Mouse (Mus musculus) MEL (cell line): ENCODE measurements around the gene Slc33a1. TPM values are rescaled to one million over a fixed set of nuclear protein-coding genes. Genes with fewer than 3 reads are reported as not detected.

ENCODE experiments used
- DNase-seq: peaks from one replicate; pipeline ENCODE4 v3.0.0; 2011; ENCODE audit warnings: low read depth, low spot score
- H3K27ac ChIP-seq: 2 replicates; pipeline ENCODE4 v1.5.1; 2012; ENCODE audit warnings: low read depth, mild to moderate bottlenecking, control low read depth, low read length, moderate library complexity; ENCODE audit not compliant: control insufficient read depth
- H3K27me3 ChIP-seq, 2 experiments: fragments of 150-350 bp in 1 of 2; sonication (generic) in 1 of 2; 2 replicates each; pipeline ENCODE4 v1.6.1; 2012; ENCODE audit warnings: low read length in 2 of 2, mild to moderate bottlenecking in 2 of 2, improper control_type of control experiment in 1 of 2, moderate library complexity in 1 of 2; ENCODE audit not compliant: insufficient read depth in 2 of 2, control insufficient read depth in 1 of 2
- H3K36me3 ChIP-seq, 2 experiments: 2 replicates each; pipeline ENCODE4 v1.6.1; 2012 to 2014; ENCODE audit warnings: low read length in 2 of 2, improper control_type of control experiment in 1 of 2, inconsistent platforms in 1 of 2, mild to moderate bottlenecking in 1 of 2; ENCODE audit not compliant: insufficient read depth in 2 of 2, control insufficient read depth in 1 of 2
- H3K4me1 ChIP-seq, 2 experiments: fragments of 150-350 bp in 1 of 2; sonication (generic) in 1 of 2; 2 replicates each; pipeline ENCODE4 v1.6.1; 2012; ENCODE audit warnings: low read length in 2 of 2, improper control_type of control experiment in 1 of 2, mild to moderate bottlenecking in 1 of 2; ENCODE audit not compliant: insufficient read depth in 2 of 2, control insufficient read depth in 1 of 2
- H3K4me3 ChIP-seq, 2 experiments: fragments of 150-350 bp in 1 of 2; sonication (generic) in 1 of 2; 2 replicates each; pipeline ENCODE4 v1.5.1; 2012; ENCODE audit warnings: low read depth in 2 of 2, low read length in 2 of 2, mild to moderate bottlenecking in 2 of 2, moderate library complexity in 2 of 2, control low read depth in 1 of 2, improper control_type of control experiment in 1 of 2; ENCODE audit not compliant: control insufficient read depth in 1 of 2, insufficient read depth in 1 of 2
- H3K79me2 ChIP-seq: 2 replicates; pipeline ENCODE4 v1.6.1; 2012; ENCODE audit warnings: mild to moderate bottlenecking, low read length, moderate library complexity; ENCODE audit not compliant: control insufficient read depth, poor library complexity, insufficient read depth
- H3K9ac ChIP-seq: 2 replicates; pipeline ENCODE4 v1.6.1; 2012; ENCODE audit warnings: low read depth, mild to moderate bottlenecking, control low read depth, low read length, moderate library complexity; ENCODE audit not compliant: control insufficient read depth, poor library complexity, severe bottlenecking
- H3K9me3 ChIP-seq: fragments of 150-350 bp; sonication (generic); replicated peaks from 2 replicates; pipeline ENCODE4 v1.6.1; 2012; ENCODE audit warnings: mild to moderate bottlenecking, low read length, improper control_type of control experiment, moderate library complexity; ENCODE audit not compliant: insufficient read depth
- CTCF ChIP-seq, 3 experiments: IDR thresholded peaks in 2 of 3; conservative IDR thresholded peaks in 1 of 3; 2 replicates each; pipeline ENCODE4 v1.5.1; 2011 to 2012; ENCODE audit warnings: low read length in 3 of 3, low read depth in 2 of 3, mild to moderate bottlenecking in 2 of 3, improper control_type of control experiment in 1 of 3, inconsistent platforms in 1 of 3, mixed read lengths in 1 of 3, moderate library complexity in 1 of 3; ENCODE audit not compliant: control insufficient read depth in 1 of 3, insufficient read depth in 1 of 3, poor library complexity in 1 of 3, severe bottlenecking in 1 of 3
- E2F4 ChIP-seq: IDR thresholded peaks from 2 replicates; pipeline ENCODE4 v1.6.1; 2011; ENCODE audit warnings: low read depth, low read length, improper control_type of control experiment, borderline replicate concordance
- ELF1 ChIP-seq: IDR thresholded peaks from 2 replicates; pipeline ENCODE4 v1.6.1; 2014; ENCODE audit warnings: low read depth, mild to moderate bottlenecking, inconsistent platforms, low read length, improper control_type of control experiment, moderate library complexity
- ETS1 ChIP-seq: IDR thresholded peaks from 2 replicates; pipeline ENCODE4 v1.6.1; 2012; ENCODE audit warnings: low read depth, mild to moderate bottlenecking, inconsistent platforms, low read length, improper control_type of control experiment, moderate library complexity
- GABPA ChIP-seq: IDR thresholded peaks from 2 replicates; pipeline ENCODE4 v1.6.1; 2012; ENCODE audit warnings: low read depth, mild to moderate bottlenecking, inconsistent platforms, low read length, improper control_type of control experiment, moderate library complexity
- GATA1 ChIP-seq: IDR thresholded peaks from 2 replicates; pipeline ENCODE4 v1.6.1; 2011; ENCODE audit warnings: low read depth, low read length, improper control_type of control experiment
- HCFC1 ChIP-seq: IDR thresholded peaks from 2 replicates; pipeline ENCODE4 v1.6.1; 2012; ENCODE audit warnings: low read depth, mild to moderate bottlenecking, inconsistent platforms, low read length, improper control_type of control experiment, moderate library complexity
- MXI1 ChIP-seq: IDR thresholded peaks from 2 replicates; pipeline ENCODE4 v1.6.1; 2011; ENCODE audit warnings: mild to moderate bottlenecking, low read depth, low read length, improper control_type of control experiment
- MYB ChIP-seq: IDR thresholded peaks from 2 replicates; pipeline ENCODE4 v1.6.1; 2011; ENCODE audit warnings: mild to moderate bottlenecking, low read depth, low read length, improper control_type of control experiment
- MYC ChIP-seq: IDR thresholded peaks from 2 replicates; pipeline ENCODE4 v1.6.1; 2011; ENCODE audit warnings: low read depth, mild to moderate bottlenecking, low read length, improper control_type of control experiment, moderate library complexity
- NELFE ChIP-seq: IDR thresholded peaks from 2 replicates; pipeline ENCODE4 v1.6.1; 2011; ENCODE audit warnings: low read depth, low read length, improper control_type of control experiment
- NRF1 ChIP-seq: IDR thresholded peaks from 2 replicates; pipeline ENCODE4 v1.6.1; 2014; ENCODE audit warnings: low read depth, mild to moderate bottlenecking, inconsistent platforms, low read length, improper control_type of control experiment, moderate library complexity; ENCODE audit not compliant: poor library complexity, insufficient read depth, severe bottlenecking
- POLR2A ChIP-seq, 2 experiments: IDR thresholded peaks; 2 replicates each; pipeline ENCODE4 v1.6.1; 2011 to 2012; ENCODE audit warnings: low read length in 2 of 2, mild to moderate bottlenecking in 2 of 2, control low read depth in 1 of 2, improper control_type of control experiment in 1 of 2, low read depth in 1 of 2, moderate library complexity in 1 of 2; ENCODE audit not compliant: control insufficient read depth in 1 of 2, insufficient read depth in 1 of 2, poor library complexity in 1 of 2
- POLR2AphosphoS2 ChIP-seq: IDR thresholded peaks from 2 replicates; pipeline ENCODE4 v1.6.1; 2011; ENCODE audit warnings: low read length, improper control_type of control experiment
- POLR2AphosphoS5 ChIP-seq: IDR thresholded peaks from 2 replicates; pipeline ENCODE4 v1.6.1; 2012; ENCODE audit warnings: low read depth, borderline replicate concordance, mild to moderate bottlenecking, inconsistent platforms, low read length, moderate library complexity, mixed read lengths
- TBP ChIP-seq: IDR thresholded peaks from 2 replicates; pipeline ENCODE4 v1.8.0; 2011; ENCODE audit warnings: low read depth, low read length, improper control_type of control experiment
- TCF12 ChIP-seq: IDR thresholded peaks from 2 replicates; pipeline ENCODE4 v1.6.1; 2014; ENCODE audit warnings: low read depth, mild to moderate bottlenecking, inconsistent platforms, low read length, improper control_type of control experiment, moderate library complexity
- ZC3H11A ChIP-seq: IDR thresholded peaks from 2 replicates; pipeline ENCODE4 v1.6.1; 2012; ENCODE audit warnings: low read depth, mild to moderate bottlenecking, inconsistent platforms, low read length, improper control_type of control experiment
- ZKSCAN1 ChIP-seq: IDR thresholded peaks from 2 replicates; pipeline ENCODE4 v1.6.1; 2012; ENCODE audit warnings: low read depth, mild to moderate bottlenecking, inconsistent platforms, low read length, improper control_type of control experiment, moderate library complexity
- ZMIZ1 ChIP-seq: IDR thresholded peaks from 2 replicates; pipeline ENCODE4 v1.6.1; 2012; ENCODE audit warnings: low read depth, mild to moderate bottlenecking, inconsistent platforms, low read length, improper control_type of control experiment, moderate library complexity
- ZNF384 ChIP-seq: IDR thresholded peaks from 2 replicates; pipeline ENCODE4 v1.6.1; 2012; ENCODE audit warnings: low read depth, mild to moderate bottlenecking, inconsistent platforms, low read length, improper control_type of control experiment
- polyA plus RNA-seq, 2 experiments: library from polyadenylated mRNA; stranded (reverse) in 1 of 2; unstranded in 1 of 2; fragments of >175 nt in 1 of 2; fragments of >200 nt in 1 of 2; gene quantifications; 2 replicates each; pipeline versions ENCODE4 v1.2.1 to v1.2.4; 2012; ENCODE audit warnings: low replicate concordance in 2 of 2, low read depth in 1 of 2; ENCODE audit not compliant: insufficient read length in 2 of 2, insufficient read depth in 1 of 2, missing spikeins in 1 of 2
- total RNA-seq: library from RNA; depleted of rRNA; stranded (reverse); fragments of 300-350 nt; gene quantifications from 2 replicates; pipeline ENCODE4 v1.2.3, GENCODE M21; 2012

Gene Slc33a1
- total and polyA plus RNA-seq, 3 experiments: 27.2 to 123 (median 31.3) TPM

- DNase-seq: peak; percentile 97
- Histone ChIP-seq H3K27me3 (no peaks in the 10 kb centered on the region), H3K4me1 (peaks cover 10 to 19% of the 10 kb centered on the region in 2 experiments), H3K27ac (peak within 1 kb of the TSS; percentile 82), H3K4me3 (peak within 1 kb of the TSS; percentile 81 to 96), H3K9me3 (no peaks in the 10 kb centered on the region), H3K36me3 (peaks cover 11 to 30% of the 10 kb centered on the region in 2 experiments), H3K9ac (peak within 1 kb of the TSS; percentile 97), H3K79me2 (peaks cover 44% of the 10 kb centered on the region)
- no peak for TF ChIP-seq ZNF384
- TF ChIP-seq GABPA: no peak
- TF ChIP-seq POLR2A (IDR thresholded peaks at IDR 0.05; ENCODE audit: control insufficient read depth in 1 of 2, insufficient read depth in 1 of 2, low read depth in 1 of 2, low read length in 2 of 2, poor library complexity in 1 of 2): peak; percentile 80 to 98
- TF ChIP-seq MYB: peak; percentile 51; the same call in 1 of the 2 replicates
- peak; percentile 64; the same call in 1 of the 2 replicates for TF ChIP-seq ELF1
- 0 out of 2 replicates have a peak, but pooled peaks have one; percentile 54 for TF ChIP-seq POLR2AphosphoS5
- no peak for TF ChIP-seq ETS1
- TF ChIP-seq MYC: peak; percentile 57; the same call in 1 of the 2 replicates
- peak; percentile 93 for TF ChIP-seq NELFE
- TF ChIP-seq GATA1: peak; percentile 87
- no peak for TF ChIP-seq CTCF (IDR thresholded peaks at IDR 0.05 in 2 of 3, conservative IDR thresholded peaks at IDR 0.05 in 1 of 3; ENCODE audit: control insufficient read depth in 1 of 3, insufficient read depth in 1 of 3, low read depth in 2 of 3, low read length in 3 of 3, poor library complexity in 1 of 3, severe bottlenecking in 1 of 3)
- peak; percentile 65 for TF ChIP-seq NRF1
- peak; percentile 91 for TF ChIP-seq ZMIZ1
- TF ChIP-seq TBP: peak; percentile 87
- 0 out of 2 replicates have a peak, but pooled peaks have one; percentile 46 for TF ChIP-seq MXI1
- no peak for TF ChIP-seq ZKSCAN1
- peak; percentile 92 for TF ChIP-seq POLR2AphosphoS2
- TF ChIP-seq TCF12: peak; percentile 59
- no peak for TF ChIP-seq ZC3H11A
- peak; percentile 79 for TF ChIP-seq HCFC1
- TF ChIP-seq E2F4: peak; percentile 81
These were observed 11.7 kb upstream of the Slc33a1 start, which contains the start of gene Gmps for GRCm38 (mm10) chr3:63975955-63976908. TSS of gene Gmps (plus strand) at chr3:63976106.
